Mouse (Mus musculus) thymus, adult 2 months (tissue): ENCODE results near the gene Gm3336. TPM values are rescaled to one million over a fixed set of nuclear protein-coding genes. Genes with fewer than 3 reads are reported as not detected.
A peak's percentile ranks its signal among the peaks of the same experiment; 100 is the strongest.

ENCODE experiments used
- DNase-seq: peaks from one replicate; pipeline ENCODE4 v3.0.0; 2021
- H3K27ac ChIP-seq: fragments of 200-500 bp; 2 replicates; pipeline ENCODE4 v1.5.1; 2012; ENCODE audit warnings: low read length, control low read depth; ENCODE audit not compliant: control insufficient read depth, insufficient read depth
- H3K27me3 ChIP-seq: fragments of 200-500 bp; 2 replicates; pipeline ENCODE4 v1.6.1; 2012; ENCODE audit warnings: mild to moderate bottlenecking, low read length, moderate library complexity, mixed read lengths; ENCODE audit not compliant: control insufficient read depth, insufficient read depth
- H3K36me3 ChIP-seq: fragments of 200-500 bp; 2 replicates; pipeline ENCODE4 v1.6.1; 2012; ENCODE audit warnings: mild to moderate bottlenecking, low read length, moderate library complexity; ENCODE audit not compliant: control insufficient read depth, insufficient read depth
- H3K4me1 ChIP-seq: fragments of 200-500 bp; replicated peaks from 2 replicates; pipeline ENCODE4 v1.6.1; 2012; ENCODE audit warnings: low read length; ENCODE audit not compliant: control insufficient read depth, insufficient read depth
- H3K4me3 ChIP-seq: fragments of 200-500 bp; 2 replicates; pipeline ENCODE4 v1.5.1; 2012; ENCODE audit warnings: mild to moderate bottlenecking, low read length, control low read depth, moderate library complexity; ENCODE audit not compliant: control insufficient read depth, insufficient read depth
- CTCF ChIP-seq: fragments of 200-500 bp; IDR thresholded peaks from 2 replicates; pipeline ENCODE4 v1.5.1; 2012; ENCODE audit warnings: mild to moderate bottlenecking, control low read depth, low read length, moderate library complexity, borderline replicate concordance; ENCODE audit not compliant: control insufficient read depth, poor library complexity, insufficient read depth; ENCODE audit errors: extremely low read depth
- POLR2A ChIP-seq: fragments of 200-500 bp; IDR thresholded peaks from 2 replicates; pipeline ENCODE4 v1.6.1; 2012; ENCODE audit warnings: mild to moderate bottlenecking, low read length, control low read depth, moderate library complexity; ENCODE audit not compliant: control insufficient read depth, poor library complexity, insufficient read depth; ENCODE audit errors: extremely low read depth
- WGBS: fragments of 180-500 bp; shearing (Covaris S2); methylation state at CpG from one replicate; pipeline ENCODE4 v1.1.7; 2018; 5-methylcytosine and 5-hydroxymethylcytosine counted together
- polyA plus RNA-seq: library from polyadenylated mRNA; depleted of rRNA; stranded (reverse); fragments of >200 nt; gene quantifications from 2 replicates; pipeline ENCODE4 v1.2.3, GENCODE M21; 2012

The Gm3336 gene
- polyA plus RNA-seq, 1 experiment, result 0.50 TPM

- no peak for TF ChIP-seq POLR2A
- TF ChIP-seq CTCF, result no peak
- peaks cover 12% of the 10 kb centered on the region for H3K4me1 ChIP-seq
- WGBS, result 83% methylated on average over 4 of the region's 4 CpGs
- no peak overlapping the region for H3K27ac ChIP-seq
- H3K36me3 ChIP-seq, result no peaks in the 10 kb centered on the region
- H3K4me3 ChIP-seq, result no peak overlapping the region
- H3K27me3 ChIP-seq, result no peaks in the 10 kb centered on the region; the same call in 1 of the 2 replicates
- no peak for DNase-seq
These were observed 12.6 kb downstream of the Gm3336 start for GRCm38 (mm10) chr8:70730956-70731355.

DNA sequence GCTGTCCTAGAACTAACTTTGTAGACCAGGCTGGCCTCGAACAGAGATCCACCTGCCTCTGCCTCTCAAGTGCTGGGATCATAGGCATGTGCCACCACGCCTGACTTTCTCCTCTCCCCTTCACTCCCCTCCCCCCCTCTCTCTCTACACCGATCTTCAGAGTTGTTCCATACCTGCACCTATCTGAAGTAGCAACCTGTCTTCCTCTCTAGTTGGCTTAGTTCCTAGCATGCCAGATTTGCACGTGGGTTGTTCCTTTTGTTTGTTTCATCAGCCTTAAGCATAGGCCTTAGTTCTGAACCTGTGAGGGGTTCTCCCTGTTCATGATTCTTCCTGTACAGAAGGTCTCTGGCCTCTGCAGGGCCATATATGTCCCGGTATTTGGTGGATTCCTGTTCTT lies 19.4 kb downstream of the Gm3336 start:
- 87% methylated on average over 5 of the region's 5 CpGs for WGBS
- Histone ChIP-seq H3K4me3 (no peak overlapping the region), H3K36me3 (no peaks in the 10 kb centered on the region), H3K27ac (no peak overlapping the region), H3K27me3 (peaks cover 5% of the 10 kb centered on the region), H3K4me1 (peaks cover 7% of the 10 kb centered on the region)
- no peak for TF ChIP-seq CTCF
- TF ChIP-seq POLR2A, result no peak
- no peak for DNase-seq

DNA sequence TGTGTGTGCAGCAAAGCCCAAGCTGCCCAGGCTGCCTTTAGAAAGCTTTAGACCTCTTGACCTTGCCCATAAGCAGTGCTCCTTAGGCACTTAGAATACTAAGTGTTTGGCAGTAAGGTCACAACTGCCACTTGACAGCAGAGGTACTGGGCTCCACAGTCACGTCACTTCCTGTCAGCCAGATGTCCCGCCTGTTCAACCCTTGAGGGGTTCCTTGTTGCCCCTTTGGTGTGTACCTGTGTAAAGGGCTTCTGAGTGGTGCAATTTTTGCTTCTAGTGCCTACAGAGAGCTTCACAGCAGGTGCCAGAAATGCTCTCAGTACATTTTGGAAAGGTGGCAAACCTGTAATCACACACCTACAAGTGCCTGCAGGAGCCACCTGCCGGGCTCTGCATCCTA lies 19.9 kb downstream of the Gm3336 start:
- 37% methylated on average over 3 of the region's 3 CpGs for WGBS
- Histone ChIP-seq H3K4me3 (no peak overlapping the region), H3K27me3 (peaks cover 10% of the 10 kb centered on the region), H3K27ac (no peak overlapping the region), H3K36me3 (no peaks in the 10 kb centered on the region), H3K4me1 (peaks cover 9% of the 10 kb centered on the region)
- TF ChIP-seq POLR2A (no peak), CTCF (no peak)
- DNase-seq, result no peak

DNA sequence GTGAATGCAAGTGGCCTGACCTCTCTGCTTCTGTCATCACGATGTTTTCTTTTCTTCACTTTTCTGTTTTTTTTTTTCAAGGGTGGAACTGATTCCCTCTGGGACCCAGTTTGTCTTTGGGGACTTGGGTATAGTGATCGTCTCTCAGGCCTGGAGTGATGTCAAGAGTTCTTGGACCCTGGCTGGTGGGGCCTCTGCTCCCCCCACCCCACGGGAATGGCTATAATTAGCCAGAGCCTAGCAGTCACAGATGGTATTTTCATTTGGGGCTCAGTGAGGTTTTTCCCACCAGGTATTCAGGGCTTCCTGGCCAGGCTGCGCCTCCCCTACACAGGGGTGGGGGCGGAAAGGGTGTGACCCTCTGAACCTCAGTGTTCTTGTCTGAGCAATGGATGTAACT lies 23.3 kb downstream of the Gm3336 start:
- peaks cover 17% of the 10 kb centered on the region for H3K27me3 ChIP-seq
- no peak overlapping the region for H3K27ac ChIP-seq
- WGBS, result 75% methylated on average over 5 of the region's 5 CpGs
- no peak for DNase-seq
- no peaks in the 10 kb centered on the region for H3K36me3 ChIP-seq
- no peak overlapping the region for H3K4me3 ChIP-seq
- H3K4me1 ChIP-seq, result peaks cover 21% of the 10 kb centered on the region
- TF ChIP-seq POLR2A (no peak), CTCF (no peak)

DNA sequence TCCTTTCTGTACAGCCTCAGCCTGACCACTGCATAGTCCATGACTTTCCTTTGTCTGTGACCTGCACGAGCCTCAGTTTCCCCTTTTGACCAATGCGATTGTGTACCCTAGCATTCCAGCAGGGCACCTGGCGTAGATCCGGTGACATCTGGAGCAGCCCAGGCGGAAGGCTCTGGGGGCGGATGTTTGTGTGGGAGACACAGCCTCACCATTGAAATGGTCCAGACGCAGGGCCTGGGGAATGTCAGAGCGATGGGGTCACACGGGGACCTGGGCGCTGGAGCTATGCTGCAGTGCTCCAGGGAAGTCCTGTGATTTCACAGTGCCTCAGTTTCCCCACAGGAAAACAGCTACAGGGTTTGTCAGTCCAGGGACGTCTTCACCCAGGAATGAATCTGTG lies 23.8 kb downstream of the Gm3336 start:
- Histone ChIP-seq H3K4me3 (no peak overlapping the region), H3K36me3 (no peaks in the 10 kb centered on the region), H3K27me3 (peaks cover 17% of the 10 kb centered on the region), H3K4me1 (peaks cover 21% of the 10 kb centered on the region), H3K27ac (no peak overlapping the region)
- DNase-seq, result no peak
- TF ChIP-seq CTCF, result no peak
- WGBS, result 89% methylated on average over 11 of the region's 11 CpGs

DNA sequence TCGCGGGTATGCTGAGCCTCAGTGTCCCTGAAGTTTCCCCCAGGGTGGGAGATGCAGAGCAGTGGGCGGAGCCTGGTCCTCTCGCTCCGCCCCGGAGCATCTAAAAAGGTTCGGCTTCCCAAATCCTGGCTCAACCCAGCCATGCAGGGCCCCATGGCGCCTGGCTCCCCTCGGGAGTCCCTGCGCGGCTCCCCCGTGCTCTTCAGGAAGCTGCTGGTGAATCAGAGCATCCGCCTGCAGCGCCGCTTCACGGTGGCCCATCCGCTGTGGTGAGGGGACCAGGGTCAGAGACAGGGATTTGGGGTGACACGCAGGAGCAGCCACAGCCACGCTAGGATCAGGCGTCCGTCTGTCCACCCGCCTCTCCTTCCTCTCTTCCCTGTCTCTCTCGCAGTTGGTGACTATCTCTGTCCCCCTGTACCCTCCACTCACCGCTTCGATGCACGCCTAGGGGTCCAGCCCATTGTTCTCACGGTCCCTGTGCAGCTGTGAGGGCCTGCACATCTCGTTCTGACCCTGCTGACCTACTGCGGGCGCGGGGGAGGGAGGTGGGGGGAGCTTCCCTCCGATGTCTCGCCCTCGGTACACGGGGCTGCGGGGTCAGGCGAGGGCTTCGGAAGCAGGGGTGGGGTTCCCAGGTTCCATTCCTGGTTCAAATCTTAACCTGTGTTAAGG lies 24.8 kb downstream of the Gm3336 start:
- WGBS, result 8% methylated on average over 38 of the region's 38 CpGs

GRCm38 (mm10) chr8:70743656-70744590 lies 25.6 kb downstream of the Gm3336 start:
- H3K27ac ChIP-seq, result no peak overlapping the region
- no peak for DNase-seq
- H3K36me3 ChIP-seq, result no peaks in the 10 kb centered on the region
- peaks cover 14% of the 10 kb centered on the region for H3K4me1 ChIP-seq
- H3K27me3 ChIP-seq, result peaks cover 17% of the 10 kb centered on the region
- WGBS, result 5% methylated on average over 48 of the region's 48 CpGs
- H3K4me3 ChIP-seq, result peak overlapping the region; percentile 29
- TF ChIP-seq CTCF (no peak), POLR2A (no peak)

More for the DNA sequence above, 24.8 kb downstream of the Gm3336 start:
- H3K36me3 ChIP-seq, result no peaks in the 10 kb centered on the region
- peaks cover 17% of the 10 kb centered on the region for H3K27me3 ChIP-seq
- no peak for TF ChIP-seq POLR2A
- TF ChIP-seq CTCF, result no peak
- no peak for DNase-seq
- no peak overlapping the region for H3K4me3 ChIP-seq
- H3K27ac ChIP-seq, result no peak overlapping the region
- H3K4me1 ChIP-seq, result peaks cover 18% of the 10 kb centered on the region
